Mouse (Mus musculus): ENCODE measurements at regions not wholly inside any gene's neighbourhood (a gene's known extent, or its start where the extent isn't known, plus 50 kb on each side); places are given as distances from the start of the nearest gene placed in this dataset.

DNA sequence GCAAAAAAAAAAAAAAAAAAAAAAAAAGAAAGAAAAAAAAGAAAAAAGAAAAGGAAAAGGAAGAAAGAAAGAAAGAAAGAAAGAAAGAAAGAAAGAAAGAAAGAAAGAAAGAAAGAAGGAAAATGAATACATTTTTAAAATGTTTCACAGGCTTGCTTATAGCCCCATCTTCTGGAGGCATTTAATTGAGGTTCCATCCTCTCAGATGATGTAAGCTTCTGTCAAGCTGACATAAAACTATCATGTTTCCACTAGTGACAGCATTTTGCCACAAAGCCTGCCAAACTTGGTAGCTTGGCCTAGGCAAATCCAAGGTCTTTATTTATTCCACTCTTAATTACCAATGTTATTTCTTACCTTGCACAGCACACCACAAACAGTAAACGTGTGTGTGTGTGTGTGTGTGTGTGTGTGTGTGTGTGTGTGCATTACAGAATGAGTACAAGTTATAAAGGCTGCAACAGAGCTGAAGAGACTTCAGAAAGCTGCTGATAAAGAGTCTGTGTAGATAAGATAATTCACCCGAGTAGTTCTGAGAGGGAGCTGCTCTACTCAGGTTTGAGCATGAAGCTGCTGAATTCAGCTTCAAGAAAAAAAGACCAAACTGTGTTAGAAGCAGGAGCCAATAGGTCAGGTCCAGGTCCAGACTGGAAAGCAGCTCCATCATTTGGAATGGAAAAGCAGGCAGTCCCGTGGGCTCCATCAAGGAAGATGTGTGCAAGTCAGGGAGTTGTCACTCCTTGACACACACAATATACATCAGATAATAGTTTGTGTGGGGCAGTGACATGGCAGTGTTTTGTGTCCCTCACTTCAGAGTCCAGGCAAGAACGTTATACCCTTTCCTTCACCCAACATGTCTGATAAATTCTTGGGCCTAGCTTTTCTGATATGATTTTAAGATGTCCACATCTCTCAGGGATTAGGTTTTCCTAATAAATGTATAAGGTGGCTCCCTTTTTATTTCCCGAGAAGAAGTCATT is 65.1 kb upstream of the Pdk3 start (continued):
- TF ChIP-seq SIN3A (IDR thresholded peaks at IDR 0.05; ENCODE audit: low read length) (peak; percentile 47; the same call in 1 of the 2 replicates), EP300 (IDR thresholded peaks at IDR 0.05; ENCODE audit: low read depth in 1 of 2, low read length in 2 of 2) (peak; percentile 83 to 85), KAT2A (conservative IDR thresholded peaks at IDR 0.05; ENCODE audit: low read depth, low read length) (no peak), ETS1 (IDR thresholded peaks at IDR 0.05; ENCODE audit: low read depth, low read length) (no peak)

DNA sequence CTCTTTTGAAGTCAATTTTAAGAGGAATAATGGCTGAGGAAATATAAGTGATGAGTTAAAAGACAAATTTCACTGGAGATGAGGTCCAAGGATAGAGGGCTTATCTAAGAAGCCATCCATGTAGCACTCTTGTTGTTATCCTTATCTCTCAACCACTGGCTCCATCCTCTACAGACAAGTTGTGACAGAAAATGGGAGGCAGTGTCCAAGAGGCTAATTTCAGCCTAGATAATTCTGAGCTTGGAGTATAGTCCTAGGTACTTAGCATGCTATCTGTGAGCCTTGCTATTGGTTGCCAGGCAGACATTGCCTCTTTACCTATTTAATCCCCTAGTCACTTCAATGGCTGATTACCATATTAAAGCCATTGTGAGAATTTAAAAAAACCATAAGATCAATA is 65.2 kb upstream of the AU015836 start:
- TF ChIP-seq EP300 (IDR thresholded peaks at IDR 0.05; ENCODE audit: low read depth in 1 of 2, low read length in 2 of 2) (0 out of 4 replicates have a peak, but pooled peaks of 1 of the 2 experiments have one; percentile 16), TCF12 (IDR thresholded peaks at IDR 0.05; ENCODE audit: low read depth, low read length) (peak; percentile 39; the same call in 1 of the 2 replicates), BHLHE40 (IDR thresholded peaks at IDR 0.05; ENCODE audit: borderline replicate concordance, low read depth, low read length) (no peak), GATA1 (IDR thresholded peaks at IDR 0.05; ENCODE audit: low read depth, low read length) (peak; percentile 38; the same call in 1 of the 2 replicates)
- Histone ChIP-seq H3K36me3 (ENCODE audit: control insufficient read depth in 1 of 2, insufficient read depth in 2 of 2, low read length in 2 of 2) (peaks cover 0 to 12% of the 10 kb centered on the region in 2 experiments; a peak in 2 of 4 replicates), H3K27ac (ENCODE audit: control insufficient read depth, low read depth, low read length) (no peak overlapping the region), H3K4me3 (ENCODE audit: control insufficient read depth in 1 of 2, insufficient read depth in 1 of 2, low read depth in 2 of 2, low read length in 2 of 2) (no peak overlapping the region), H3K27me3 (ENCODE audit: control insufficient read depth in 1 of 2, insufficient read depth in 2 of 2, low read length in 2 of 2) (no peaks in the 10 kb centered on the region), H3K9ac (ENCODE audit: control insufficient read depth, low read depth, low read length, poor library complexity, severe bottlenecking) (no peak overlapping the region), H3K79me2 (ENCODE audit: control insufficient read depth, insufficient read depth, low read length, poor library complexity) (no peaks in the 10 kb centered on the region), H3K9me3 (replicated peaks; ENCODE audit: insufficient read depth, low read length) (no peaks in the 10 kb centered on the region), H3K4me1 (ENCODE audit: control insufficient read depth in 1 of 2, insufficient read depth in 2 of 2, low read length in 2 of 2) (peaks cover 5 to 10% of the 10 kb centered on the region in 2 experiments)
- peak; percentile 5 for DNase-seq (ENCODE audit: low read depth, low spot score)

DNA sequence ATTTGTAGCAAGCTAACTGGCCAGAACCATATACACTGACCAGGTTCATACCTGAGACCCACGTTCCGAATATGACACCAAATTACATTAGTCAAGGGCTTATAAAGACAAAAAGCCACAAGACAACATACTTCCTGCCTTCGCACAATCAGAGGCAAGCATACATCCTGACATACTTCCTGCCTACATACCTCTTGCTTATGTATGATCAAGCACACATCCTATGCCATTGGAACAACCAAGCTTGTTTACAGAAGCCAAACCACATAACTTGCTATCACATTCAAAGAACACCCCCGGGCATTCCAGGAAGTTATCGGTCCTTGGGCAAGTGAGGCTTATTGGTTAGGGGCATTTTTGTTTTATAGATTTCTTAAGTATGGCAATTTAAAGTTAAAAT is 62.9 kb upstream of the AU015836 start:
- peaks cover 0 to 14% of the 10 kb centered on the region in 2 experiments; a peak in 2 of 4 replicates for H3K36me3 ChIP-seq (ENCODE audit: control insufficient read depth in 1 of 2, insufficient read depth in 2 of 2, low read length in 2 of 2)
- H3K79me2 ChIP-seq (ENCODE audit: control insufficient read depth, insufficient read depth, low read length, poor library complexity): no peaks in the 10 kb centered on the region
- no peaks in the 10 kb centered on the region for H3K9me3 ChIP-seq (replicated peaks; ENCODE audit: insufficient read depth, low read length)
- no peaks in the 10 kb centered on the region for H3K27me3 ChIP-seq (ENCODE audit: control insufficient read depth in 1 of 2, insufficient read depth in 2 of 2, low read length in 2 of 2)
- DNase-seq (ENCODE audit: low read depth, low spot score): peak; percentile 37
- H3K9ac ChIP-seq (ENCODE audit: control insufficient read depth, low read depth, low read length, poor library complexity, severe bottlenecking): no peak overlapping the region
- no peak overlapping the region for H3K27ac ChIP-seq (ENCODE audit: control insufficient read depth, low read depth, low read length)
- peaks cover 5 to 13% of the 10 kb centered on the region in 2 experiments for H3K4me1 ChIP-seq (ENCODE audit: control insufficient read depth in 1 of 2, insufficient read depth in 2 of 2, low read length in 2 of 2)
- no peak overlapping the region for H3K4me3 ChIP-seq (ENCODE audit: control insufficient read depth in 1 of 2, insufficient read depth in 1 of 2, low read depth in 2 of 2, low read length in 2 of 2)
- TF ChIP-seq JUND (IDR thresholded peaks at IDR 0.05; ENCODE audit: low read depth, low read length) (no peak), NELFE (IDR thresholded peaks at IDR 0.05; ENCODE audit: low read depth, low read length) (no peak), TAL1 (IDR thresholded peaks at IDR 0.05; ENCODE audit: low read length) (0 out of 2 replicates have a peak, but pooled peaks have one; percentile 20)
